Mouse (Mus musculus) CH12.LX (cell line): ENCODE measurements around the gene Cidec. TPM values are rescaled to one million over a fixed set of nuclear protein-coding genes. Genes with fewer than 3 reads are reported as not detected.

Experiments
- DNase-seq: peaks from one replicate; pipeline ENCODE4 v3.0.0-alpha.2; 2013; ENCODE audit errors: extremely low read depth
- H3K27ac ChIP-seq: 2 replicates; pipeline ENCODE4 v1.5.1; 2012; ENCODE audit warnings: low read depth, mild to moderate bottlenecking, control low read depth, moderate library complexity; ENCODE audit not compliant: insufficient read depth
- H3K27me3 ChIP-seq: replicated peaks from 2 replicates; pipeline ENCODE3; 2012; ENCODE audit warnings: inconsistent platforms
- H3K36me3 ChIP-seq, 2 experiments: replicated peaks in 1 of 2; 2 replicates each; pipeline versions ENCODE3 to v1.6.1; 2012; ENCODE audit warnings: inconsistent platforms in 1 of 2, low read length in 1 of 2, mild to moderate bottlenecking in 1 of 2, mixed read lengths in 1 of 2, moderate library complexity in 1 of 2; ENCODE audit not compliant: control insufficient read depth in 1 of 2, insufficient read depth in 1 of 2
- H3K4me1 ChIP-seq, 2 experiments: 2 replicates each; pipeline ENCODE4 v1.6.1; 2012; ENCODE audit warnings: inconsistent platforms in 1 of 2, moderate library complexity in 1 of 2; ENCODE audit not compliant: insufficient read depth in 2 of 2, control insufficient read depth in 1 of 2
- H3K4me2 ChIP-seq: 2 replicates; pipeline ENCODE4 v1.6.1; 2012; ENCODE audit warnings: low read depth, mild to moderate bottlenecking, control low read depth; ENCODE audit not compliant: poor library complexity, insufficient read depth, severe bottlenecking
- H3K4me3 ChIP-seq, 3 experiments: fragments of 150-350 bp in 1 of 3; sonication (generic) in 1 of 3; replicated peaks in 1 of 3; 2 replicates each; pipeline versions ENCODE3 to v1.5.1; 2011 to 2012; ENCODE audit warnings: low read depth in 2 of 3, low read length in 2 of 3, mild to moderate bottlenecking in 2 of 3, moderate library complexity in 2 of 3, control low read depth in 1 of 3, improper control_type of control experiment in 1 of 3, inconsistent platforms in 1 of 3, mixed read lengths in 1 of 3; ENCODE audit not compliant: poor library complexity in 1 of 3
- H3K79me2 ChIP-seq: replicated peaks from 2 replicates; pipeline ENCODE4 v1.6.1; 2012; ENCODE audit warnings: mild to moderate bottlenecking, moderate library complexity; ENCODE audit not compliant: control insufficient read depth, poor library complexity, insufficient read depth, severe bottlenecking; ENCODE audit errors: extremely low read depth
- H3K9ac ChIP-seq: 2 replicates; pipeline ENCODE4 v1.6.1; 2012; ENCODE audit warnings: low read depth, mild to moderate bottlenecking, control low read depth, moderate library complexity; ENCODE audit not compliant: insufficient read depth
- H3K9me3 ChIP-seq: replicated peaks from 2 replicates; pipeline ENCODE3; 2012; ENCODE audit warnings: low read length, inconsistent platforms, mixed read lengths
- CHD2 ChIP-seq: IDR thresholded peaks from 2 replicates; pipeline ENCODE4 v1.6.1; 2011; ENCODE audit warnings: low read length, improper control_type of control experiment
- CTCF ChIP-seq, 2 experiments: IDR thresholded peaks in 1 of 2; conservative IDR thresholded peaks in 1 of 2; 2 replicates each; pipeline ENCODE4 v1.5.1; 2011 to 2012; ENCODE audit warnings: low read depth in 2 of 2, low read length in 2 of 2, improper control_type of control experiment in 1 of 2, inconsistent platforms in 1 of 2, mild to moderate bottlenecking in 1 of 2, moderate library complexity in 1 of 2
- ELF1 ChIP-seq: IDR thresholded peaks from 2 replicates; pipeline ENCODE4 v1.6.1; 2014; ENCODE audit warnings: low read depth, mild to moderate bottlenecking, inconsistent platforms, low read length, improper control_type of control experiment
- ETS1 ChIP-seq: conservative IDR thresholded peaks from 2 replicates; pipeline ENCODE4 v1.6.1; 2012; ENCODE audit warnings: low read depth, mild to moderate bottlenecking, inconsistent platforms, low read length, improper control_type of control experiment, moderate library complexity
- IRF4 ChIP-seq: IDR thresholded peaks from 2 replicates; pipeline ENCODE4 v1.6.1; 2014; ENCODE audit warnings: low read depth, mild to moderate bottlenecking, inconsistent platforms, low read length, improper control_type of control experiment
- KAT2A ChIP-seq: IDR thresholded peaks from 2 replicates; pipeline ENCODE4 v1.6.1; 2012; ENCODE audit warnings: low read length, improper control_type of control experiment, inconsistent platforms; ENCODE audit not compliant: insufficient replicate concordance
- MAFK ChIP-seq: IDR thresholded peaks from 2 replicates; pipeline ENCODE4 v1.6.1; 2011; ENCODE audit warnings: low read length, improper control_type of control experiment; ENCODE audit not compliant: insufficient replicate concordance
- MAX ChIP-seq: IDR thresholded peaks from 2 replicates; pipeline ENCODE4 v1.6.1; 2011; ENCODE audit warnings: low read length, improper control_type of control experiment
- MEF2A ChIP-seq: IDR thresholded peaks from 2 replicates; pipeline ENCODE4 v1.6.1; 2014; ENCODE audit warnings: low read depth, mild to moderate bottlenecking, inconsistent platforms, low read length, improper control_type of control experiment, borderline replicate concordance
- MXI1 ChIP-seq: IDR thresholded peaks from 2 replicates; pipeline ENCODE4 v1.6.1; 2011; ENCODE audit warnings: mild to moderate bottlenecking, low read depth, low read length, improper control_type of control experiment
- MYC ChIP-seq: IDR thresholded peaks from 2 replicates; pipeline ENCODE4 v1.6.1; 2011; ENCODE audit warnings: low read depth, mild to moderate bottlenecking, improper control_type of control experiment, low read length
- NRF1 ChIP-seq: IDR thresholded peaks from 2 replicates; pipeline ENCODE4 v1.6.1; 2014; ENCODE audit warnings: low read depth, mild to moderate bottlenecking, inconsistent platforms, low read length, improper control_type of control experiment, moderate library complexity
- POLR2AphosphoS2 ChIP-seq: IDR thresholded peaks from 2 replicates; pipeline ENCODE4 v1.6.1; 2011; ENCODE audit warnings: low read depth, low read length, improper control_type of control experiment
- RCOR1 ChIP-seq: conservative IDR thresholded peaks from 2 replicates; pipeline ENCODE4 v1.6.1; 2012; ENCODE audit warnings: low read depth, mild to moderate bottlenecking, inconsistent platforms, low read length, improper control_type of control experiment
- SIN3A ChIP-seq: IDR thresholded peaks from 2 replicates; pipeline ENCODE4 v1.6.1; 2012; ENCODE audit warnings: low read length, improper control_type of control experiment, inconsistent platforms
- TBP ChIP-seq: conservative IDR thresholded peaks from 2 replicates; pipeline ENCODE4 v1.6.1; 2011; ENCODE audit warnings: low read depth, low read length, improper control_type of control experiment
- USF1 ChIP-seq: IDR thresholded peaks from 2 replicates; pipeline ENCODE4 v1.6.1; 2014; ENCODE audit warnings: low read depth, mild to moderate bottlenecking, inconsistent platforms, low read length, improper control_type of control experiment
- ZC3H11A ChIP-seq: IDR thresholded peaks from 2 replicates; pipeline ENCODE4 v1.6.1; 2012; ENCODE audit warnings: low read depth, mild to moderate bottlenecking, inconsistent platforms, low read length, improper control_type of control experiment
- ZNF384 ChIP-seq: IDR thresholded peaks from 2 replicates; pipeline ENCODE4 v1.6.1; 2012; ENCODE audit warnings: low read depth, low read length, improper control_type of control experiment, inconsistent platforms
- dilution Hi-C: fragments of 300-500 bp; cut with MboI; formaldehyde crosslinking; loops from 2 replicates; pipeline ENCODE4 v1.14.3; 2020; ENCODE audit warnings: low sequenced_read_pairs; ENCODE audit not compliant: extremely low pct_unique_long_range_greater_than_20kb, extremely low pct_ligation_motif_present
- in situ Hi-C: fragments of 300-500 bp; cut with MboI; formaldehyde crosslinking; loops from 3 replicates; pipeline ENCODE4 v1.14.3; 2019; ENCODE audit warnings: low sequenced_read_pairs, low pct_ligation_motif_present, low pct_unique_long_range_greater_than_20kb, mixed read lengths
- polyA plus RNA-seq: library from polyadenylated mRNA; unstranded; fragments of >175 nt; gene quantifications from 2 replicates; pipeline ENCODE4 v1.2.1, GENCODE M21; 2012; ENCODE audit warnings: low read depth; ENCODE audit not compliant: insufficient read length
- total RNA-seq, 2 experiments: library from RNA; depleted of rRNA; stranded (reverse); fragments of 300-350 nt in 1 of 2; fragments of >200 nt in 1 of 2; gene quantifications; 2 replicates each; pipeline ENCODE4 v1.2.3; 2012 to 2014

Cidec gene
- total and polyA plus RNA-seq, 3 experiments: not detected

DNA sequence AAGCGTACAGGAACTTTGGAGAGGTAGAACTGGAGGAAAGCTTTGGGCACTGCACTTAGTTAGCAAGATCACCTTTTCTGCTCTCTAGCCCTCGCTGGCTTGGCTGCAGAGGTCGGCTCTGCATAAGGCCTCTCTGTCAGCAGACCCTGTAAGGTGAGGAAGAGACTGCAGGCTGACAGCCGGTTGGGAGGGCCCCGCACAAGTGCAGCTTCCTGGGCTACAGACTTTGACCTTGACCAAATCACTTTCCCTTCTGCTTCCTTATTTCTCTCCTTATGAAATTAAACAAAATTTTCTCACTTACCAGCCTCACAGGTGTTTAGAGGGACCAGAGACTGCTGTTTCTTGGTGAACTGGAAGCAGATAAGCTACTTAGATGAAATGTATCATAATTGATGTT, 19.4 kb upstream of the Cidec start:
- Histone ChIP-seq H3K9ac (no peak overlapping the region), H3K79me2 (no peaks in the 10 kb centered on the region), H3K27me3 (peaks cover 11% of the 10 kb centered on the region), H3K9me3 (no peaks in the 10 kb centered on the region), H3K36me3 (no peaks in the 10 kb centered on the region), H3K27ac (no peak overlapping the region), H3K4me1 (peaks cover 0 to 10% of the 10 kb centered on the region in 2 experiments; a peak in 2 of 4 replicates), H3K4me2 (no peak overlapping the region), H3K4me3 (no peak overlapping the region)
- TF ChIP-seq CHD2: no peak
- no peak for TF ChIP-seq ELF1
- no peak for TF ChIP-seq ZNF384
- no peak for TF ChIP-seq MXI1
- TF ChIP-seq MAX: no peak
- TF ChIP-seq CTCF (conservative IDR thresholded peaks at IDR 0.05 in 1 of 2, IDR thresholded peaks at IDR 0.05 in 1 of 2; ENCODE audit: low read depth in 2 of 2, low read length in 2 of 2): no peak
- TF ChIP-seq USF1: no peak
- TF ChIP-seq TBP: no peak
- no peak for TF ChIP-seq ETS1
- no peak for TF ChIP-seq MEF2A
- no peak for TF ChIP-seq MAFK
- TF ChIP-seq RCOR1: no peak
- TF ChIP-seq ZC3H11A: no peak
- dilution Hi-C loops: no loop called here
- in situ Hi-C loops: no loop called here
- DNase-seq: no peak

DNA sequence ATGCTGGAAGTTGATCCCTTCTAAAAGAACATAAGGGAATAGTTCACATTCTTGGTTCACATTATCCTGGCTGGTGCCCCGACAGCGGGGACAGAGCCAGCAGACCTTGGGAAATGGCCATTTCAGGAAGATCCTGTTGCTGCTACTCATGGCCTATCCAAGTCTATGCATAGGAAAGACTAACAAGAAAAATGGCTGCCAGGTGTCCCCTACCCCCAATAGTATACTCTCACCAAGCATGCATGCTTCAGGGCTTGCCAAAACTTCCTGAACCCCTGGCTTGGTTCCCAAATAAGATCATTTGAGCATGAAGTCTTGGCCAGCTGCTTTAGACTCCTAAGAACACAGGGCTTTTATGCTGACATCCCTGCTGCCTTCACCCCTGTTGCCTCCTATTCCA, 16.3 kb upstream of the Cidec start:
- in situ Hi-C loops (no loop called here), dilution Hi-C loops (no loop called here)
- no peaks in the 10 kb centered on the region for H3K9me3 ChIP-seq
- H3K36me3 ChIP-seq: peaks cover 15 to 27% of the 10 kb centered on the region in 2 experiments
- H3K79me2 ChIP-seq: no peaks in the 10 kb centered on the region
- no peak for TF ChIP-seq ELF1
- TF ChIP-seq POLR2AphosphoS2: no peak
- no peak for TF ChIP-seq NRF1
- no peak for TF ChIP-seq SIN3A
- no peak for TF ChIP-seq MYC
- TF ChIP-seq MEF2A: no peak
- no peak for TF ChIP-seq IRF4
- TF ChIP-seq KAT2A: no peak
- TF ChIP-seq USF1: no peak
- no peak for TF ChIP-seq ETS1
- no peak overlapping the region for H3K4me3 ChIP-seq
- H3K4me1 ChIP-seq: peaks cover 0 to 16% of the 10 kb centered on the region in 2 experiments; a peak in 2 of 4 replicates
- no peaks in the 10 kb centered on the region for H3K27me3 ChIP-seq
- H3K27ac ChIP-seq: no peak overlapping the region
- no peak overlapping the region for H3K9ac ChIP-seq
- no peak for DNase-seq
- H3K4me2 ChIP-seq: no peak overlapping the region
